Mouse (Mus musculus) CH12.LX (cell line): Measurements from ENCODE around the gene Eif2b5. TPM values are rescaled to one million over a fixed set of nuclear protein-coding genes. Genes with fewer than 3 reads are reported as not detected.

ENCODE experiments used
- DNase-seq: peaks from one replicate; pipeline ENCODE4 v3.0.0-alpha.2; 2013; ENCODE audit errors: extremely low read depth
- H3K27ac ChIP-seq: 2 replicates; pipeline ENCODE4 v1.5.1; 2012; ENCODE audit warnings: low read depth, mild to moderate bottlenecking, control low read depth, moderate library complexity; ENCODE audit not compliant: insufficient read depth
- H3K27me3 ChIP-seq: replicated peaks from 2 replicates; pipeline ENCODE3; 2012; ENCODE audit warnings: inconsistent platforms
- H3K36me3 ChIP-seq, 2 experiments: replicated peaks in 1 of 2; 2 replicates each; pipeline versions ENCODE3 to v1.6.1; 2012; ENCODE audit warnings: inconsistent platforms in 1 of 2, low read length in 1 of 2, mild to moderate bottlenecking in 1 of 2, mixed read lengths in 1 of 2, moderate library complexity in 1 of 2; ENCODE audit not compliant: control insufficient read depth in 1 of 2, insufficient read depth in 1 of 2
- H3K4me1 ChIP-seq, 2 experiments: 2 replicates each; pipeline ENCODE4 v1.6.1; 2012; ENCODE audit warnings: inconsistent platforms in 1 of 2, moderate library complexity in 1 of 2; ENCODE audit not compliant: insufficient read depth in 2 of 2, control insufficient read depth in 1 of 2
- H3K4me2 ChIP-seq: 2 replicates; pipeline ENCODE4 v1.6.1; 2012; ENCODE audit warnings: low read depth, mild to moderate bottlenecking, control low read depth; ENCODE audit not compliant: poor library complexity, insufficient read depth, severe bottlenecking
- H3K4me3 ChIP-seq, 3 experiments: fragments of 150-350 bp in 1 of 3; sonication (generic) in 1 of 3; replicated peaks in 1 of 3; 2 replicates each; pipeline versions ENCODE3 to v1.5.1; 2011 to 2012; ENCODE audit warnings: low read depth in 2 of 3, low read length in 2 of 3, mild to moderate bottlenecking in 2 of 3, moderate library complexity in 2 of 3, control low read depth in 1 of 3, improper control_type of control experiment in 1 of 3, inconsistent platforms in 1 of 3, mixed read lengths in 1 of 3; ENCODE audit not compliant: poor library complexity in 1 of 3
- H3K79me2 ChIP-seq: replicated peaks from 2 replicates; pipeline ENCODE4 v1.6.1; 2012; ENCODE audit warnings: mild to moderate bottlenecking, moderate library complexity; ENCODE audit not compliant: control insufficient read depth, poor library complexity, insufficient read depth, severe bottlenecking; ENCODE audit errors: extremely low read depth
- H3K9ac ChIP-seq: 2 replicates; pipeline ENCODE4 v1.6.1; 2012; ENCODE audit warnings: low read depth, mild to moderate bottlenecking, control low read depth, moderate library complexity; ENCODE audit not compliant: insufficient read depth
- H3K9me3 ChIP-seq: replicated peaks from 2 replicates; pipeline ENCODE3; 2012; ENCODE audit warnings: low read length, inconsistent platforms, mixed read lengths
- BHLHE40 ChIP-seq: IDR thresholded peaks from 2 replicates; pipeline ENCODE4 v1.6.1; 2011; ENCODE audit warnings: mild to moderate bottlenecking, low read depth, low read length, improper control_type of control experiment
- CHD2 ChIP-seq: IDR thresholded peaks from 2 replicates; pipeline ENCODE4 v1.6.1; 2011; ENCODE audit warnings: low read length, improper control_type of control experiment
- E2F4 ChIP-seq: IDR thresholded peaks from 2 replicates; pipeline ENCODE4 v1.6.1; 2011; ENCODE audit warnings: low read depth, low read length, improper control_type of control experiment; ENCODE audit not compliant: insufficient replicate concordance
- ELF1 ChIP-seq: IDR thresholded peaks from 2 replicates; pipeline ENCODE4 v1.6.1; 2014; ENCODE audit warnings: low read depth, mild to moderate bottlenecking, inconsistent platforms, low read length, improper control_type of control experiment
- EP300 ChIP-seq: IDR thresholded peaks from 2 replicates; pipeline ENCODE4 v1.6.1; 2011; ENCODE audit warnings: low read length, improper control_type of control experiment
- HCFC1 ChIP-seq: IDR thresholded peaks from 2 replicates; pipeline ENCODE4 v1.6.1; 2012; ENCODE audit warnings: low read depth, mild to moderate bottlenecking, inconsistent platforms, low read length, improper control_type of control experiment
- JUN ChIP-seq: IDR thresholded peaks from 2 replicates; pipeline ENCODE4 v1.6.1; 2011; ENCODE audit warnings: low read depth, mild to moderate bottlenecking, low read length, improper control_type of control experiment, moderate library complexity; ENCODE audit not compliant: insufficient read depth
- MXI1 ChIP-seq: IDR thresholded peaks from 2 replicates; pipeline ENCODE4 v1.6.1; 2011; ENCODE audit warnings: mild to moderate bottlenecking, low read depth, low read length, improper control_type of control experiment
- NELFE ChIP-seq: IDR thresholded peaks from 2 replicates; pipeline ENCODE4 v1.6.1; 2011; ENCODE audit warnings: low read depth, low read length, improper control_type of control experiment
- NRF1 ChIP-seq: IDR thresholded peaks from 2 replicates; pipeline ENCODE4 v1.6.1; 2014; ENCODE audit warnings: low read depth, mild to moderate bottlenecking, inconsistent platforms, low read length, improper control_type of control experiment, moderate library complexity
- PAX5 ChIP-seq: IDR thresholded peaks from 2 replicates; pipeline ENCODE4 v1.6.1; 2012; ENCODE audit warnings: low read length, inconsistent platforms, mixed read lengths
- TBP ChIP-seq: conservative IDR thresholded peaks from 2 replicates; pipeline ENCODE4 v1.6.1; 2011; ENCODE audit warnings: low read depth, low read length, improper control_type of control experiment
- UBTF ChIP-seq: IDR thresholded peaks from 2 replicates; pipeline ENCODE4 v1.6.1; 2012; ENCODE audit warnings: low read depth, mild to moderate bottlenecking, inconsistent platforms, low read length, improper control_type of control experiment, moderate library complexity
- USF1 ChIP-seq: IDR thresholded peaks from 2 replicates; pipeline ENCODE4 v1.6.1; 2014; ENCODE audit warnings: low read depth, mild to moderate bottlenecking, inconsistent platforms, low read length, improper control_type of control experiment
- USF2 ChIP-seq: conservative IDR thresholded peaks from 2 replicates; pipeline ENCODE4 v1.6.1; 2011; ENCODE audit warnings: low read depth, low read length, improper control_type of control experiment
- ZKSCAN1 ChIP-seq: IDR thresholded peaks from 2 replicates; pipeline ENCODE4 v1.6.1; 2012; ENCODE audit warnings: low read depth, inconsistent platforms, low read length, improper control_type of control experiment, borderline replicate concordance
- dilution Hi-C: fragments of 300-500 bp; cut with MboI; formaldehyde crosslinking; loops from 2 replicates; pipeline ENCODE4 v1.14.3; 2020; ENCODE audit warnings: low sequenced_read_pairs; ENCODE audit not compliant: extremely low pct_unique_long_range_greater_than_20kb, extremely low pct_ligation_motif_present
- in situ Hi-C: fragments of 300-500 bp; cut with MboI; formaldehyde crosslinking; loops from 3 replicates; pipeline ENCODE4 v1.14.3; 2019; ENCODE audit warnings: low sequenced_read_pairs, low pct_ligation_motif_present, low pct_unique_long_range_greater_than_20kb, mixed read lengths
- polyA plus RNA-seq: library from polyadenylated mRNA; unstranded; fragments of >175 nt; gene quantifications from 2 replicates; pipeline ENCODE4 v1.2.1, GENCODE M21; 2012; ENCODE audit warnings: low read depth; ENCODE audit not compliant: insufficient read length
- total RNA-seq, 2 experiments: library from RNA; depleted of rRNA; stranded (reverse); fragments of 300-350 nt in 1 of 2; fragments of >200 nt in 1 of 2; gene quantifications; 2 replicates each; pipeline ENCODE4 v1.2.3; 2012 to 2014

Eif2b5 gene
- total and polyA plus RNA-seq, 3 experiments, result 139 to 183 (median 179) TPM

- DNase-seq, result no peak
- peaks cover 70 to 96% of the 10 kb centered on the region in 2 experiments for H3K36me3 ChIP-seq
- no peaks in the 10 kb centered on the region for H3K79me2 ChIP-seq
- H3K4me3 ChIP-seq, result no peak overlapping the region
- H3K4me2 ChIP-seq, result no peak overlapping the region
- in situ Hi-C loops, result no loop called here
- no peaks in the 10 kb centered on the region for H3K4me1 ChIP-seq
- H3K27me3 ChIP-seq, result no peaks in the 10 kb centered on the region
- dilution Hi-C loops, result no loop called here
- no peak overlapping the region for H3K9ac ChIP-seq
- TF ChIP-seq BHLHE40 (no peak), ELF1 (no peak), ZKSCAN1 (no peak), USF1 (no peak), JUN (no peak), USF2 (no peak), NRF1 (no peak), HCFC1 (no peak), NELFE (no peak), EP300 (no peak), TBP (no peak), E2F4 (no peak), MXI1 (no peak), PAX5 (no peak), CHD2 (no peak), UBTF (no peak)
- no peak overlapping the region for H3K27ac ChIP-seq
- H3K9me3 ChIP-seq, result no peaks in the 10 kb centered on the region
These were observed 30.2 kb downstream of the Eif2b5 start for GRCm38 (mm10) chr16:20528779-20529178.

GRCm38 (mm10) chr16:20529375-20529774, 30.8 kb downstream of the Eif2b5 start:
- Histone ChIP-seq H3K4me2 (no peak overlapping the region), H3K9ac (no peak overlapping the region)

More at GRCm38 (mm10) chr16:20529375-20529774, 30.8 kb downstream of the Eif2b5 start:
- Histone ChIP-seq H3K79me2 (no peaks in the 10 kb centered on the region), H3K4me3 (no peak overlapping the region), H3K27me3 (no peaks in the 10 kb centered on the region)
- dilution Hi-C loops, result no loop called here
- DNase-seq, result no peak
- in situ Hi-C loops, result no loop called here
- no peak for TF ChIP-seq E2F4
- TF ChIP-seq JUN, result no peak
- TF ChIP-seq, all 38 proteins: peak for 0
- no peaks in the 10 kb centered on the region for H3K4me1 ChIP-seq
- no peak overlapping the region for H3K27ac ChIP-seq
- H3K36me3 ChIP-seq, result peaks cover 64 to 90% of the 10 kb centered on the region in 2 experiments
- H3K9me3 ChIP-seq, result no peaks in the 10 kb centered on the region
